Mouse (Mus musculus) intestine, embryonic 14.5 days (tissue): ENCODE measurements around the gene Rab12. TPM values are rescaled to one million over a fixed set of nuclear protein-coding genes. Genes with fewer than 3 reads are reported as not detected.
A peak's percentile ranks its signal among the peaks of the same experiment; 100 is the strongest.

Source experiments
- ATAC-seq: fragments of 200-750 bp; cut with Nextera tagmentation; replicated peaks from 2 replicates; pipeline ENCODE4 v1.8.0; 2017; ENCODE audit warnings: low read depth, moderate number of reproducible peaks, moderate TSS enrichment, moderate library complexity; ENCODE audit not compliant: low FRiP score, low TSS enrichment
- DNase-seq: peaks from one replicate; pipeline ENCODE4 v3.0.0-alpha.2; 2018; ENCODE audit warnings: low spot score
- H3K27ac ChIP-seq: fragments of 300-500 bp; sonication (generic); 2 replicates; pipeline ENCODE4 v1.5.1; 2014; ENCODE audit warnings: low read depth, mild to moderate bottlenecking, control low read depth
- H3K27me3 ChIP-seq: fragments of 300-500 bp; sonication (generic); replicated peaks from 2 replicates; pipeline ENCODE4 v1.6.1; 2014; ENCODE audit warnings: low read length, control low read depth; ENCODE audit not compliant: control insufficient read depth, insufficient read depth
- H3K36me3 ChIP-seq: fragments of 300-500 bp; sonication (generic); 2 replicates; pipeline ENCODE4 v1.6.1; 2014; ENCODE audit warnings: low read length, control low read depth; ENCODE audit not compliant: control insufficient read depth, insufficient read depth
- H3K4me1 ChIP-seq: fragments of 300-500 bp; sonication (generic); replicated peaks from 2 replicates; pipeline ENCODE4 v1.6.1; 2014; ENCODE audit warnings: low read length, control low read depth, mixed read lengths; ENCODE audit not compliant: control insufficient read depth, insufficient read depth
- H3K4me2 ChIP-seq: fragments of 300-500 bp; sonication (generic); 2 replicates; pipeline ENCODE4 v1.6.1; 2014; ENCODE audit warnings: low read length
- H3K4me3 ChIP-seq: fragments of 300-500 bp; sonication (generic); 2 replicates; pipeline ENCODE4 v1.5.1; 2014; ENCODE audit warnings: low read depth, low read length, control low read depth, mixed read lengths
- H3K9ac ChIP-seq: fragments of 300-500 bp; sonication (generic); 2 replicates; pipeline ENCODE4 v1.6.1; 2014; ENCODE audit warnings: mild to moderate bottlenecking, low read length
- H3K9me3 ChIP-seq: fragments of 300-500 bp; sonication (generic); 2 replicates; pipeline ENCODE4 v1.6.1; 2016; ENCODE audit warnings: low read length, control low read depth; ENCODE audit not compliant: control insufficient read depth
- WGBS: fragments of 180-500 bp; shearing (Covaris S2); extraction: QIAGEN DNeasy Blood & Tissue Kit; methylation state at CpG from one replicate; pipeline ENCODE4 v1.1.7; 2014; 5-methylcytosine and 5-hydroxymethylcytosine counted together
- polyA plus RNA-seq: library from polyadenylated mRNA; unstranded; fragments of >200 nt; fragmentation: Nextera tagmentation; extraction: Ambion mirVana; gene quantifications from 2 replicates; pipeline ENCODE4 v1.2.1, GENCODE M21; 2014

Gene Rab12
- polyA plus RNA-seq, 1 experiment from 2014 or later: 44.6 TPM

DNA sequence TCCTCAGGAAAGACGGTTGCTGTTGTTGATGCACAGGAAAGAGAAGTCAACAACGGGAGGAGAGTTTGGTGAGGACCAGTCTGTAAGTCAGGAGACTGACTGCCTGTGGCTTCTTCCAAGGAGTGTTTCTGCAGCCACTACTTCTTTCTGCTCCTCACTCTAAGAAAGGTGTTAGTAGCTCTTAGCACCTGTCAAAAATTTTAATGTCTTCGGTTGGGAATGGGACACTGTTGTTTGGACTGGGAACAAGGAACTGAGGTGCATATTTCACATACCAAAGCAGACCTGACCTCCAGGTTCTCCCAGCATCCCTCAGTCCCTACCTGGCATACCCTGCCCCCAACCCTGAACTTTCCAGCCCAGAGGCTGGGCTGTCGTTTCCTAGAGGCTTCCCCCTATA is 48.3 kb downstream of the Rab12 start:
- 66% methylated on average over 4 of the region's 4 CpGs for WGBS
- Histone ChIP-seq H3K27ac (no peak overlapping the region), H3K9ac (no peak overlapping the region), H3K4me2 (no peak overlapping the region), H3K36me3 (no peaks in the 10 kb centered on the region), H3K4me3 (no peak overlapping the region), H3K4me1 (no peaks in the 10 kb centered on the region), H3K27me3 (no peaks in the 10 kb centered on the region), H3K9me3 (no peaks in the 10 kb centered on the region)
- no peak for ATAC-seq
- DNase-seq: no peak

- H3K36me3 ChIP-seq: no peaks in the 10 kb centered on the region
- no peaks in the 10 kb centered on the region for H3K9me3 ChIP-seq
- WGBS: 61% methylated on average over 8 of the region's 8 CpGs
- ATAC-seq: no peak
- H3K4me2 ChIP-seq: no peak overlapping the region
- H3K27me3 ChIP-seq: no peaks in the 10 kb centered on the region
- no peak overlapping the region for H3K4me3 ChIP-seq
- no peak for DNase-seq
- no peak overlapping the region for H3K9ac ChIP-seq
- no peak overlapping the region for H3K27ac ChIP-seq
- H3K4me1 ChIP-seq: no peaks in the 10 kb centered on the region
Measured at GRCm38 (mm10) chr17:66470020-66470419, 49.5 kb downstream of the Rab12 start.

GRCm38 (mm10) chr17:66457278-66457677 is 62.3 kb downstream of the Rab12 start:
- H3K9ac ChIP-seq: no peak overlapping the region
- no peaks in the 10 kb centered on the region for H3K36me3 ChIP-seq
- H3K4me3 ChIP-seq: no peak overlapping the region
- no peaks in the 10 kb centered on the region for H3K9me3 ChIP-seq
- no peak overlapping the region for H3K4me2 ChIP-seq
- no peak for DNase-seq
- no peaks in the 10 kb centered on the region for H3K4me1 ChIP-seq
- 0 out of 2 replicates have a peak, but pooled peaks cover under 1% of the 10 kb centered on the region for H3K27me3 ChIP-seq
- no peak overlapping the region for H3K27ac ChIP-seq
- no peak for ATAC-seq
- 95% methylated on average over 1 of the region's 1 CpGs for WGBS

DNA sequence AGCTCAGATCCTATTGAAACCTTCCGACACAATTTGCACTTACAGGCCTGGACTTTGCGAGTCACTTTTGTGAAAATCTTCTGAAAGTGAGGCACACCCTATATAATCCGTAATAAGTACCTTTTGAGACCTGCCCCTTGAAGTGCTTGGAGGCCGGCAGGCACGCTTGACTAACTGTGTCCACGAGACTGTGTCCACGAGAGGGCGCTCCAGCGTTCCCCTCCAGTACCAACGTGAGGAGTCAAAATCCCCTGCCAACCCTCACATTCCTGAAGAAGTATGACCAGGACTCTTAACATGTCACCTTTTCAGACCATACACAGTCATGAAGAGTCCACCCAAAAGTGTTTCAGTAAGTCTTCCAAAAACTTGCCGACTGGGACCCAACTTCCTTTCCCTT is 68.4 kb downstream of the Rab12 start:
- ATAC-seq (no peak; the same call in 1 of the 2 replicates), DNase-seq (peak; percentile 91)
- Histone ChIP-seq H3K4me3 (peak overlapping the region; percentile 73; the same call in 1 of the 2 replicates), H3K4me2 (peak overlapping the region; percentile 92), H3K27ac (no peak overlapping the region), H3K9me3 (no peaks in the 10 kb centered on the region), H3K27me3 (peaks cover 34% of the 10 kb centered on the region), H3K36me3 (no peaks in the 10 kb centered on the region), H3K4me1 (peaks cover 29% of the 10 kb centered on the region), H3K9ac (no peak overlapping the region)
- WGBS: 4% methylated on average over 11 of the region's 11 CpGs

DNA sequence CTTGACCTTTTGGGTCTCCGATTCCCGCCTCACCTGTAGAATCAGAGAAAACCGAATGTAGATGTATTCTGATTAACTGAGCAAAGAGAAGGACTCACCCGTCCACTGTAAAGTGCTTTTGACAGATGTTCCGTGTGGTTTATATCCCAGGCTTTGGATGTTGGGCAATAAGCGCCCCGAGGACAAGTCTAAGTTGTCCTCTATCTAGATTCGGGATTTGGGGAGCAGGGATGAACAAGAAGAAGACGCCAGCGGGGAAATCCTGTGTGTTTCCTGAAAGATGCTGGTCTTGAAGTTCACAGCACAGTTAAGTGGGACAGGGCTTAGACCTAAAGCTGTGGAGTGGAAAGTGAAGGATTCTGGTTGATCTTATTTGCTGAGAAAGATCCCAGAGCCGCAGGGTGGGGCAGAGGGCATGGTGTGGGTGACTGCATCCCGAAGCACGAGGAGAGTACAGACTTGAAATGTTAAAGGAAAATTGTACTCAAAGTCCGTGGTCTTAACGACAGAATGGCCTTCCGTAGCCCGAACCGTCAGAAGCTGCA is 68.9 kb downstream of the Rab12 start:
- Histone ChIP-seq H3K9ac (no peak overlapping the region), H3K27me3 (peaks cover 34% of the 10 kb centered on the region), H3K4me1 (peaks cover 31% of the 10 kb centered on the region), H3K9me3 (no peaks in the 10 kb centered on the region), H3K4me3 (peak overlapping the region; percentile 73), H3K4me2 (peak overlapping the region; percentile 92), H3K36me3 (no peaks in the 10 kb centered on the region), H3K27ac (no peak overlapping the region)
- WGBS: 4% methylated on average over 18 of the region's 18 CpGs
- DNase-seq (peak; percentile 56), ATAC-seq (no peak)

- no peaks in the 10 kb centered on the region for H3K9me3 ChIP-seq
- H3K36me3 ChIP-seq: no peaks in the 10 kb centered on the region
- H3K4me3 ChIP-seq: peak within 1 kb of the TSS; percentile 73
- peaks cover 34% of the 10 kb centered on the region for H3K27me3 ChIP-seq
- DNase-seq (peak; percentile 84), ATAC-seq (peak; percentile 67)
- under 1% methylated on average over 67 of the region's 76 CpGs for WGBS
- peaks cover 31% of the 10 kb centered on the region for H3K4me1 ChIP-seq
- peak within 1 kb of the TSS; percentile 61 for H3K9ac ChIP-seq
- peak within 1 kb of the TSS; percentile 92 for H3K4me2 ChIP-seq
- H3K27ac ChIP-seq: peak within 1 kb of the TSS; percentile 51; the same call in 1 of the 2 replicates
Measured at GRCm38 (mm10) chr17:66449460-66450341, 69.8 kb downstream of the Rab12 start, which contains the start of gene Mtcl1. Mtcl1 (minus strand) TSS chr17:66449750.

DNA sequence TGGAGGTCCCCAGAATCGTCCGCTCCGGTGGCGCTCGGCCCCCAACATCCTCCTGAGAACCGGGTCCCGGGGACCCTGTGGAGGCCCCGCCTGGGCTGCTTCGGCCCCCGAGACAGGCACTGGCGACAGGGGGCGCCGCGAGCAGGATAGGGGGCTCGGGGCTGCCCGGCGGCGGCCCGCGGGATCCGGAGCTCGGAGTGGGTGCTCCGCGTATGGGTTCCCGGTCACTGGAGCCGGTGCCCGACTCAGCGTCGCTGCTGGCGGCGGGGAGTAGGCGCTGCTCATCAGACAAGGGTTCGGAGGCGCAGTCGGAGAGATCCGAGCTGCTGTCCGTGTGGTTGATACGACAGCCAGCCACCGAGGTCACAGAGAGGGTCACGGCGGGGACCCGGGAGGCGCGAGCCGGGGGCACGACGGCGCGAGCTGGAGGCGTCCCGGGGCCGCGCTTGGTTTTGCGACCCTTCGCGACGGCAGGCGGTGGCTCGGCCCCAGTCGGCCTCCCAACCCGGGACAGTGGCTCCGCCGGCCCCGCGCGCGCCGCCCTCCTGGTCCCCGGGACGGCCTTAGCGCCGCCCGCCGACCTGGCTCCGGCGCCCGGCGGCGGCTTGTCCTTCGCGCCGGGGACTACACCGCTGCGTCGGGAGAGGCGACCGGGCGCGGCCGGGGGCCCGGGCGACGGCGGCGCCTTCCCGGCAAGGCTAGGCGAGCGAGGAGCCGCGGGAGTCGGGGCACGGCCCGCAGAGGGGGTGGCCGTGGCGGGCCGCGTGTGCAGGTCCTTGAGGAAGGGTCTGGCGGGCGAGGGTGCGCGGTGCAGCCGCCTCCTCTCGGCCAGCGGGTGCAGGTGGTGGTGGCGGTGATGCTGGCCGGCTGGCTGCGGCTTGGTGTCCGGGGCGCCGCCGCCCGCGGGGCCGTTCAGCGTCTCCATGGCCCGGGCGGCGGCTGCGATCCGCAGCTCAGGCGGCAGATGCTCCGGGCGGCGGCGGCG is 70.8 kb downstream of the Rab12 start:
- no peaks in the 10 kb centered on the region for H3K36me3 ChIP-seq
- peak; percentile 74 for DNase-seq
- no peaks in the 10 kb centered on the region for H3K9me3 ChIP-seq
- H3K27ac ChIP-seq: peak overlapping the region; percentile 51; the same call in 1 of the 2 replicates
- under 1% methylated on average over 93 of the region's 136 CpGs for WGBS
- peak overlapping the region; percentile 61 for H3K9ac ChIP-seq
- H3K4me1 ChIP-seq: peaks cover 36% of the 10 kb centered on the region
- H3K4me2 ChIP-seq: peak overlapping the region; percentile 92
- peak; percentile 11 for ATAC-seq
- H3K4me3 ChIP-seq: peak overlapping the region; percentile 73
- peaks cover 34% of the 10 kb centered on the region for H3K27me3 ChIP-seq

- Histone ChIP-seq H3K4me1 (peaks cover 36% of the 10 kb centered on the region), H3K4me2 (peak overlapping the region; percentile 92), H3K4me3 (peak overlapping the region; percentile 73), H3K9ac (peak overlapping the region; percentile 61), H3K36me3 (no peaks in the 10 kb centered on the region), H3K27ac (peak overlapping the region; percentile 51; the same call in 1 of the 2 replicates), H3K9me3 (no peaks in the 10 kb centered on the region), H3K27me3 (peaks cover 34% of the 10 kb centered on the region)
- WGBS: 3% methylated on average over 12 of the region's 13 CpGs
- DNase-seq (peak; percentile 55), ATAC-seq (no peak)
Measured at GRCm38 (mm10) chr17:66447978-66448377, 71.6 kb downstream of the Rab12 start.
